Mouse (Mus musculus) monocyte, adult 2 months (primary cell): ENCODE data around the gene Prdm16.

Experiments
- DNase-seq, 2 experiments: peaks; one replicate each; pipeline ENCODE4 v3.0.0; 2022; ENCODE audit warnings: low spot score in 2 of 2, low read depth in 1 of 2

Prdm16 gene

GRCm38 (mm10) chr4:154521881-154522676 is 114.6 kb downstream of the Prdm16 start:
- no peak for DNase-seq

- no peak for DNase-seq
Observed at GRCm38 (mm10) chr4:154519470-154520037, 117.1 kb downstream of the Prdm16 start.

- no peak for DNase-seq
Observed at GRCm38 (mm10) chr4:154517991-154518390, 118.7 kb downstream of the Prdm16 start.

GRCm38 (mm10) chr4:154516470-154516869 is 120.2 kb downstream of the Prdm16 start:
- DNase-seq = no peak

GRCm38 (mm10) chr4:154513664-154514063 is 123.0 kb downstream of the Prdm16 start:
- DNase-seq = no peak

- no peak for DNase-seq
Observed at GRCm38 (mm10) chr4:154512518-154513090, 124.1 kb downstream of the Prdm16 start.

GRCm38 (mm10) chr4:154511767-154512166 is 124.9 kb downstream of the Prdm16 start:
- no peak for DNase-seq

- DNase-seq = no peak
Observed at GRCm38 (mm10) chr4:154506774-154507435, 129.8 kb downstream of the Prdm16 start.

- DNase-seq = no peak
Observed at GRCm38 (mm10) chr4:154505313-154505712, 131.4 kb downstream of the Prdm16 start.

- no peak for DNase-seq
Observed at GRCm38 (mm10) chr4:154503260-154503829, 133.3 kb downstream of the Prdm16 start.

GRCm38 (mm10) chr4:154502403-154503000 is 134.2 kb downstream of the Prdm16 start:
- DNase-seq = no peak

GRCm38 (mm10) chr4:154500695-154501094 is 136.0 kb downstream of the Prdm16 start:
- no peak for DNase-seq

GRCm38 (mm10) chr4:154499701-154500523 is 136.8 kb downstream of the Prdm16 start:
- DNase-seq = no peak

- no peak for DNase-seq
Observed at GRCm38 (mm10) chr4:154497423-154498175, 139.1 kb downstream of the Prdm16 start.

- DNase-seq = no peak
Observed at GRCm38 (mm10) chr4:154496991-154497390, 139.7 kb downstream of the Prdm16 start.

- no peak for DNase-seq
Observed at GRCm38 (mm10) chr4:154496522-154496921, 140.2 kb downstream of the Prdm16 start.

GRCm38 (mm10) chr4:154493996-154494395 is 142.7 kb downstream of the Prdm16 start:
- DNase-seq = no peak

GRCm38 (mm10) chr4:154492714-154493121 is 144.0 kb downstream of the Prdm16 start:
- DNase-seq = no peak

GRCm38 (mm10) chr4:154492268-154492667 is 144.4 kb downstream of the Prdm16 start:
- no peak for DNase-seq
